8 mouse cellular contexts compared by ENCODE assay signal in genomic region chr9:63883738-63884520, GRCm38 (mm10).
DNase-seq lines count a peak whose midpoint lies in the region; ATAC-seq and TF ChIP-seq lines count a peak whose summit lies in the region.
"Had no signal": no experiment of that assay in that cellular context is flagged by ENCODE, and none has a peak within 500 bp of the region (broad histone marks: within the 10 kb centered on the region; RNA-seq: fewer than 3 reads in every experiment).

No protein-coding gene starts in this region.

- H3K27ac ChIP-seq in hindbrain, postnatal 0 days, result no peak overlapping the region
- no peak overlapping the region for H3K27ac ChIP-seq in hindbrain, embryonic 10.5 days
- H3K27ac ChIP-seq in embryonic facial prominence, embryonic 15.5 days (replicated peaks), result 0 out of 2 replicates have a peak overlapping the region, but pooled peaks have one; percentile 14
- H3K27ac ChIP-seq: heart, embryonic 15.5 days had no signal

- no peaks in the 10 kb centered on the region for H3K36me3 ChIP-seq in hindbrain, postnatal 0 days (ENCODE audit: insufficient read depth, low read length)
- H3K36me3 ChIP-seq in hindbrain, embryonic 10.5 days, result no peaks in the 10 kb centered on the region
- no peaks in the 10 kb centered on the region for H3K36me3 ChIP-seq in embryonic facial prominence, embryonic 15.5 days
- H3K36me3 ChIP-seq: heart, embryonic 15.5 days had no signal

- peak; percentile 40 for DNase-seq in hindbrain, postnatal 0 days (ENCODE audit: low spot score)
- no peak for DNase-seq in hindbrain, embryonic 10.5 days (ENCODE audit: low spot score)
- peak; percentile 72 for DNase-seq in 3T3-L1 (ENCODE audit: low read depth, low spot score)
- DNase-seq in A20 (ENCODE audit: low read depth, low spot score), result peak; percentile 41
- DNase-seq in ovary, postnatal 10 days (ENCODE audit: low spot score), result no peak
- DNase-seq in kidney, adult 18-20 months, result no peak

- WGBS in hindbrain, postnatal 0 days, result 64% methylated on average over 6 of the region's 6 CpGs
- WGBS in hindbrain, embryonic 10.5 days, result 78% methylated on average over 6 of the region's 6 CpGs
- 59% methylated on average over 6 of the region's 6 CpGs for WGBS in embryonic facial prominence, embryonic 15.5 days

- H3K27me3 ChIP-seq in hindbrain, postnatal 0 days (ENCODE audit: insufficient read depth, low read length), result no peaks in the 10 kb centered on the region
- peaks cover 6% of the 10 kb centered on the region; the same call in 1 of the 2 replicates for H3K27me3 ChIP-seq in hindbrain, embryonic 10.5 days (ENCODE audit: insufficient read depth, poor library complexity, severe bottlenecking)
- H3K27me3 ChIP-seq in embryonic facial prominence, embryonic 15.5 days, result no peaks in the 10 kb centered on the region
- H3K27me3 ChIP-seq: heart, embryonic 15.5 days had no signal

- H3K4me3 ChIP-seq in hindbrain, postnatal 0 days (ENCODE audit: low read length), result no peak overlapping the region
- no peak overlapping the region for H3K4me3 ChIP-seq in hindbrain, embryonic 10.5 days
- no peak overlapping the region for H3K4me3 ChIP-seq in embryonic facial prominence, embryonic 15.5 days (replicated peaks)
- H3K4me3 ChIP-seq: heart, embryonic 15.5 days had no signal

- peak; percentile 58 for TF ChIP-seq CTCF in hindbrain, postnatal 0 days (IDR thresholded peaks at IDR 0.05; ENCODE audit: low read depth)

- H3K4me2 ChIP-seq in hindbrain, postnatal 0 days (ENCODE audit: low read depth, low read length), result no peak overlapping the region
- H3K4me2 ChIP-seq in embryonic facial prominence, embryonic 15.5 days (replicated peaks), result no peak overlapping the region
- H3K4me2 ChIP-seq: heart, embryonic 15.5 days had no signal

- H3K9ac ChIP-seq in hindbrain, postnatal 0 days (replicated peaks; ENCODE audit: low read length), result no peak overlapping the region
- no peak overlapping the region for H3K9ac ChIP-seq in embryonic facial prominence, embryonic 15.5 days
- H3K9ac ChIP-seq: heart, embryonic 15.5 days had no signal

- peaks cover 8% of the 10 kb centered on the region for H3K4me1 ChIP-seq in hindbrain, postnatal 0 days (ENCODE audit: insufficient read depth, low read length)
- peaks cover 30% of the 10 kb centered on the region for H3K4me1 ChIP-seq in hindbrain, embryonic 10.5 days (replicated peaks)
- H3K4me1 ChIP-seq in embryonic facial prominence, embryonic 15.5 days, result peaks cover 33% of the 10 kb centered on the region

- 0 out of 2 replicates have a peak, but pooled peaks cover 2% of the 10 kb centered on the region for H3K9me3 ChIP-seq in hindbrain, postnatal 0 days (ENCODE audit: low read length)
- no peaks in the 10 kb centered on the region for H3K9me3 ChIP-seq in hindbrain, embryonic 10.5 days
- H3K9me3 ChIP-seq in embryonic facial prominence, embryonic 15.5 days (replicated peaks), result no peaks in the 10 kb centered on the region
- H3K9me3 ChIP-seq: heart, embryonic 15.5 days had no signal

- ATAC-seq in hindbrain, postnatal 0 days, result no peak
- ATAC-seq in embryonic facial prominence, embryonic 15.5 days (ENCODE audit: insufficient number of reproducible peaks, low FRiP score, low TSS enrichment, low read depth), result no peak

Comparison
In these comparisons a context has a peak if more than half of its experiments do, and no peak if none do; other contexts are left out.
1. DNase-seq: peak in hindbrain, postnatal 0 days (single experiment), 3T3-L1 (single experiment) and A20 (single experiment); none in hindbrain, embryonic 10.5 days (single experiment), ovary, postnatal 10 days (single experiment) and kidney, adult 18-20 months (single experiment).